Mouse (Mus musculus): Measurements from ENCODE around the gene Pex11g. TPM values are rescaled to one million over a fixed set of nuclear protein-coding genes. Genes with fewer than 3 reads are reported as not detected.

Pex11g gene
- polyA plus RNA-seq, 1 experiment from 2014 or later, result 3.2 TPM

- no peak overlapping the region for H3K4me3 ChIP-seq (replicated peaks; ENCODE audit: low read depth, low read length)
- H3K9ac ChIP-seq (replicated peaks; ENCODE audit: low read length), result no peak overlapping the region
- H3K4me2 ChIP-seq (ENCODE audit: low read length), result no peak overlapping the region
- no peak overlapping the region for H3K27ac ChIP-seq (replicated peaks; ENCODE audit: low read depth, low read length)
- peaks cover 16% of the 10 kb centered on the region for H3K4me1 ChIP-seq (ENCODE audit: control insufficient read depth, insufficient read depth, low read length)
- H3K36me3 ChIP-seq (ENCODE audit: control insufficient read depth, insufficient read depth, low read length), result peaks cover 32% of the 10 kb centered on the region
- no peaks in the 10 kb centered on the region for H3K27me3 ChIP-seq (ENCODE audit: control insufficient read depth, insufficient read depth, low read length)
- WGBS, result 83% methylated on average over 4 of the region's 4 CpGs
- ATAC-seq (ENCODE audit: low FRiP score, low TSS enrichment) (no peak), DNase-seq (no peak)
- H3K9me3 ChIP-seq (ENCODE audit: control insufficient read depth, low read length), result no peaks in the 10 kb centered on the region
Measured at GRCm38 (mm10) chr8:3502217-3502616, 34.7 kb upstream of the Pex11g start.

GRCm38 (mm10) chr8:3500235-3501090, 33.0 kb upstream of the Pex11g start, which contains the start of gene Mcoln1:
TSS of gene Mcoln1 (plus strand) at chr8:3500457.
- H3K36me3 ChIP-seq (ENCODE audit: control insufficient read depth, insufficient read depth, low read length), result peaks cover 34% of the 10 kb centered on the region
- peak within 1 kb of the TSS; percentile 84 for H3K27ac ChIP-seq (replicated peaks; ENCODE audit: low read depth, low read length)
- H3K9me3 ChIP-seq (ENCODE audit: control insufficient read depth, low read length), result peaks cover 7% of the 10 kb centered on the region; the same call in 1 of the 2 replicates
- H3K4me2 ChIP-seq (ENCODE audit: low read length), result peak within 1 kb of the TSS; percentile 83
- ATAC-seq (ENCODE audit: low FRiP score, low TSS enrichment) (peak; percentile 91), DNase-seq (peak; percentile 100)
- H3K4me1 ChIP-seq (ENCODE audit: control insufficient read depth, insufficient read depth, low read length), result peaks cover 19% of the 10 kb centered on the region
- peak within 1 kb of the TSS; percentile 83 for H3K9ac ChIP-seq (replicated peaks; ENCODE audit: low read length)
- under 1% methylated on average over 70 of the region's 70 CpGs for WGBS
- no peaks in the 10 kb centered on the region for H3K27me3 ChIP-seq (ENCODE audit: control insufficient read depth, insufficient read depth, low read length)
- H3K4me3 ChIP-seq (replicated peaks; ENCODE audit: low read depth, low read length), result peak within 1 kb of the TSS; percentile 79

- no peaks in the 10 kb centered on the region for H3K27me3 ChIP-seq (ENCODE audit: control insufficient read depth, insufficient read depth, low read length)
- H3K27ac ChIP-seq (replicated peaks; ENCODE audit: low read depth, low read length), result peak overlapping the region; percentile 84
- peak overlapping the region; percentile 69 for H3K9ac ChIP-seq (replicated peaks; ENCODE audit: low read length)
- peaks cover 19% of the 10 kb centered on the region for H3K4me1 ChIP-seq (ENCODE audit: control insufficient read depth, insufficient read depth, low read length)
- peak; percentile 5; the same call in 1 of the 2 replicates for ATAC-seq (ENCODE audit: low FRiP score, low TSS enrichment)
- peak overlapping the region; percentile 83 for H3K4me2 ChIP-seq (ENCODE audit: low read length)
- peak overlapping the region; percentile 79 for H3K4me3 ChIP-seq (replicated peaks; ENCODE audit: low read depth, low read length)
- no peak for DNase-seq
- peaks cover 37% of the 10 kb centered on the region for H3K36me3 ChIP-seq (ENCODE audit: control insufficient read depth, insufficient read depth, low read length)
- H3K9me3 ChIP-seq (ENCODE audit: control insufficient read depth, low read length), result peaks cover 7% of the 10 kb centered on the region; the same call in 1 of the 2 replicates
- 8% methylated on average over 8 of the region's 8 CpGs for WGBS
Measured at GRCm38 (mm10) chr8:3499751-3500150, 32.3 kb upstream of the Pex11g start.

GRCm38 (mm10) chr8:3498583-3498982, 31.1 kb upstream of the Pex11g start:
- WGBS, result 92% methylated on average over 3 of the region's 3 CpGs
- ATAC-seq (ENCODE audit: low FRiP score, low TSS enrichment) (no peak), DNase-seq (no peak)
- Histone ChIP-seq H3K36me3 (ENCODE audit: control insufficient read depth, insufficient read depth, low read length) (peaks cover 33% of the 10 kb centered on the region), H3K9ac (replicated peaks; ENCODE audit: low read length) (no peak overlapping the region), H3K27me3 (ENCODE audit: control insufficient read depth, insufficient read depth, low read length) (no peaks in the 10 kb centered on the region), H3K4me2 (ENCODE audit: low read length) (no peak overlapping the region), H3K4me1 (ENCODE audit: control insufficient read depth, insufficient read depth, low read length) (peaks cover 24% of the 10 kb centered on the region), H3K4me3 (replicated peaks; ENCODE audit: low read depth, low read length) (no peak overlapping the region), H3K27ac (replicated peaks; ENCODE audit: low read depth, low read length) (no peak overlapping the region), H3K9me3 (ENCODE audit: control insufficient read depth, low read length) (peaks cover 7% of the 10 kb centered on the region; the same call in 1 of the 2 replicates)

- peaks cover 19% of the 10 kb centered on the region for H3K4me1 ChIP-seq (ENCODE audit: control insufficient read depth, insufficient read depth, low read length)
- no peaks in the 10 kb centered on the region for H3K27me3 ChIP-seq (ENCODE audit: control insufficient read depth, insufficient read depth, low read length)
- DNase-seq, result no peak
- 94% methylated on average over 15 of the region's 15 CpGs for WGBS
- no peak for ATAC-seq (ENCODE audit: low FRiP score, low TSS enrichment)
- H3K9ac ChIP-seq (replicated peaks; ENCODE audit: low read length), result no peak overlapping the region
- H3K27ac ChIP-seq (replicated peaks; ENCODE audit: low read depth, low read length), result no peak overlapping the region
- no peak overlapping the region for H3K4me2 ChIP-seq (ENCODE audit: low read length)
- peaks cover 33% of the 10 kb centered on the region for H3K36me3 ChIP-seq (ENCODE audit: control insufficient read depth, insufficient read depth, low read length)
- H3K9me3 ChIP-seq (ENCODE audit: control insufficient read depth, low read length), result peaks cover 7% of the 10 kb centered on the region; the same call in 1 of the 2 replicates
- no peak overlapping the region for H3K4me3 ChIP-seq (replicated peaks; ENCODE audit: low read depth, low read length)
Measured at GRCm38 (mm10) chr8:3496428-3496748, 28.9 kb upstream of the Pex11g start.

DNA sequence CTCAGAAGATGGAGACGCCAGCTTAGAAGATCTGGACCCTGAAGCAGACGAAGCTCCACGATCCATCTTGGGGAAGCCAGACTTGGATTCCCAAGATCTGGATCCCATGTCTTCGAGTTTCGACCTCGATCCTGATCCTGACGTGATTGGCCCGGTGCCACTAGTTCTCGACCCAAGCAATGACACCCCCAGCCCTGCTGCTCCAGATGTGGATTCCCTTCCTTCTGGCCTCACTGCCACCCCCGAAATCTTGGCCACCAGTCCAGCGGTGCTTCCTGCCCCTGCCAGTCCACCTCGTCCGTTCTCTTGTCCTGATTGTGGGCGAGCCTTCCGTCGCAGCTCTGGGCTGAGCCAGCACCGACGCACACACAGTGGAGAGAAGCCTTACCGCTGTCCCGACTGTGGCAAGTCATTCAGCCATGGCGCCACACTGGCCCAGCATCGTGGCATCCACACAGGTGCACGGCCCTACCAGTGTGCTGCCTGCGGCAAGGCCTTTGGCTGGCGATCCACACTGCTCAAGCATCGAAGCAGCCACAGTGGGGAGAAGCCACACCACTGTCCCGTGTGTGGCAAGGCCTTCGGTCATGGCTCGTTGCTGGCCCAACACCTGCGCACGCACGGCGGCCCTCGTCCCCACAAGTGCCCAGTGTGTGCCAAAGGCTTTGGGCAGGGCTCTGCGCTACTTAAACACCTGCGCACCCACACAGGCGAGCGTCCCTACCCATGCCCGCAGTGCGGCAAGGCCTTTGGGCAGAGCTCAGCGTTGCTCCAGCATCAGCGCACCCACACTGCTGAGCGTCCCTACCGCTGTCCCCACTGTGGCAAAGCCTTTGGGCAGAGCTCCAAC, 28.3 kb upstream of the Pex11g start:
- Histone ChIP-seq H3K36me3 (ENCODE audit: control insufficient read depth, insufficient read depth, low read length) (peaks cover 33% of the 10 kb centered on the region), H3K27me3 (ENCODE audit: control insufficient read depth, insufficient read depth, low read length) (no peaks in the 10 kb centered on the region), H3K4me2 (ENCODE audit: low read length) (no peak overlapping the region), H3K27ac (replicated peaks; ENCODE audit: low read depth, low read length) (no peak overlapping the region), H3K9me3 (ENCODE audit: control insufficient read depth, low read length) (peaks cover 7% of the 10 kb centered on the region; the same call in 1 of the 2 replicates), H3K9ac (replicated peaks; ENCODE audit: low read length) (no peak overlapping the region), H3K4me1 (ENCODE audit: control insufficient read depth, insufficient read depth, low read length) (peaks cover 13% of the 10 kb centered on the region), H3K4me3 (replicated peaks; ENCODE audit: low read depth, low read length) (no peak overlapping the region)
- 97% methylated on average over 44 of the region's 44 CpGs for whole genome bisulfite sequencing
- DNase-seq, result no peak
- no peak for ATAC-seq (ENCODE audit: low FRiP score, low TSS enrichment)

DNA sequence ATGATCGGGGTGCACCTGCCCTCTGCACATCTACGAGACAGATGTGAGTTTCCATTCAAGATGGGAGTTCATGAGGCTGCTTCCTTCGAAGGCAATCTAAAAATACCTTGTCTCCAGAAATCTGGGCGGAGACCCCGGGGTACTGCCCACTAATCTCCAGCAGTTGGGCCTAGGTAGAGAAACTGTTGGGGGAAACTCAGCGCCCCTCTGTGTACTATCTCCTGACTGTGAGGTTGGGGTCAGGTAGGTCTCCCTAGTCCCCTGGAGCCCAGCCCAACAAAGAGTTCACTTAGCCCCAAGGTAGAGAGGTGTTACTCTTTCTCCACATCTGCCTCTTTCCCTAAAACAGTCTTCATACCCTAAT, 26.3 kb upstream of the Pex11g start:
- Histone ChIP-seq H3K9me3 (ENCODE audit: control insufficient read depth, low read length) (peaks cover 7% of the 10 kb centered on the region; the same call in 1 of the 2 replicates), H3K4me3 (replicated peaks; ENCODE audit: low read depth, low read length) (peak overlapping the region; percentile 89), H3K9ac (replicated peaks; ENCODE audit: low read length) (peak overlapping the region; percentile 99), H3K4me2 (ENCODE audit: low read length) (peak overlapping the region; percentile 73), H3K27me3 (ENCODE audit: control insufficient read depth, insufficient read depth, low read length) (no peaks in the 10 kb centered on the region), H3K36me3 (ENCODE audit: control insufficient read depth, insufficient read depth, low read length) (peaks cover 33% of the 10 kb centered on the region), H3K27ac (replicated peaks; ENCODE audit: low read depth, low read length) (peak overlapping the region; percentile 93), H3K4me1 (ENCODE audit: control insufficient read depth, insufficient read depth, low read length) (peaks cover 7% of the 10 kb centered on the region)
- WGBS, result 24% methylated on average over 6 of the region's 6 CpGs
- no peak for DNase-seq
- ATAC-seq (ENCODE audit: low FRiP score, low TSS enrichment), result peak; percentile 3; the same call in 1 of the 2 replicates

DNA sequence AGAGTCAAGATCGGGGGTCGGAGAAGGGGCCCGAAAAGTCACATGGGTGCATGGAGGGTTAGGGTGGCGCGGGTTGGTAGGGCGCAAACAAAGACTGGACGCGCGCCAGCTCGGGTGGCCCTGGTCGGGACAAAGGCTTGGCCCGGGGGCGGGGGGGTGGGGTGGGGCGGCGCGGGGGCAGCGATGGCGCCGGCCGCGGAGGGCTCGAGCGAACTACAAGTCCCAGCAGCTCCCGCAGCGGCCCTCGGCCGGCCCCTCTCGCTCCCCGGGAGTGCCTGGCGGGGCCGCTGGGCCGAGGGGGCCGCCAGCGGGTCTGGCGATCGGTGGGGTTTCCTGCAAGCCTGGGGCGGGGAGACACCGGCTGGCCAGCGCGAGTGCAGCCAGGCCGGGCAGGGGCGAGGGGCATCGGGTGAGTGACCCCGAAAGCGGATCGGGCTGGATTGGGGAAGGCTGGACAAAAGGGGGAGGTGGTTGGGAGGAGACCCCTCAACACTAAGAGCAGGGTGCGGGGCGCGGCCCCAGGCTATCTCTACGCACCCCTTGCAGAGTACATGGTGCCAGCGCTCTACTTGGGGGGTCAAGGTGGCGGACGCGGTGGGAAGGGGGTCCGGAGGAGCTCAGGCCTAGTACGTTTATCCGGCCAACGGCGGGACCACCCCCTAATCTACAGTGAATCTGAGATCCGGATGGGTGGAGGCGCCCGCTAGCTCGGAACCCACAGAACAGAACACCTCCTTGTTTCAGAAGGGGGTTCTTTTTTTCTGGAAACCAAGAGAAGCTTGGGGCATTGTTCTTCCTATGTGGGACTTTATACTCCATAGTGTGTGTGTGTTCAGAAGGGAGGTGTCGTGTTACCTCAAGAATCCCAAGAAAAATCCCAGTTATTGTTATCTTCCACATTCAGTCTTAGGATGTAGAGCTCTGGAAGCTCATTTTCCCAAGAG, 25.7 kb upstream of the Pex11g start, which contains the start of gene Zfp358:
Zfp358 (plus strand) TSS at position 238 of the 944 bp plus-strand sequence.
- Histone ChIP-seq H3K27me3 (ENCODE audit: control insufficient read depth, insufficient read depth, low read length) (no peaks in the 10 kb centered on the region), H3K4me2 (ENCODE audit: low read length) (peak within 1 kb of the TSS; percentile 73), H3K36me3 (ENCODE audit: control insufficient read depth, insufficient read depth, low read length) (peaks cover 28% of the 10 kb centered on the region), H3K4me1 (ENCODE audit: control insufficient read depth, insufficient read depth, low read length) (peaks cover 7% of the 10 kb centered on the region), H3K4me3 (replicated peaks; ENCODE audit: low read depth, low read length) (peak within 1 kb of the TSS; percentile 89), H3K27ac (replicated peaks; ENCODE audit: low read depth, low read length) (peak within 1 kb of the TSS; percentile 93), H3K9ac (replicated peaks; ENCODE audit: low read length) (peak within 1 kb of the TSS; percentile 99), H3K9me3 (ENCODE audit: control insufficient read depth, low read length) (peaks cover 7% of the 10 kb centered on the region; the same call in 1 of the 2 replicates)
- peak; percentile 92 for DNase-seq
- ATAC-seq (ENCODE audit: low FRiP score, low TSS enrichment), result peak; percentile 91
- WGBS, result under 1% methylated on average over 56 of the region's 64 CpGs

Data from midbrain, embryonic 14.5 days (tissue).